Mouse (Mus musculus): ENCODE data around the gene Tsku. TPM values are rescaled to one million over a fixed set of nuclear protein-coding genes. Genes with fewer than 3 reads are reported as not detected.

Tsku gene
- polyA plus RNA-seq, 1 experiment: 1.7 TPM

- Histone ChIP-seq H3K27me3 (ENCODE audit: control insufficient read depth, insufficient read depth, low read length) (no peaks in the 10 kb centered on the region), H3K4me1 (ENCODE audit: control insufficient read depth, insufficient read depth, low read length) (no peaks in the 10 kb centered on the region; the same call in none of the 2 replicates), H3K27ac (ENCODE audit: insufficient read depth, low read length) (no peak overlapping the region), H3K4me3 (replicated peaks; ENCODE audit: insufficient read depth, low read depth, low read length) (no peak overlapping the region)
- TF ChIP-seq CTCF (IDR thresholded peaks at IDR 0.05; ENCODE audit: borderline replicate concordance, insufficient read depth, low read depth, low read length) (no peak), POLR2A (IDR thresholded peaks at IDR 0.05; ENCODE audit: borderline replicate concordance, insufficient read depth, low read length) (no peak)
- no peak for DNase-seq
- WGBS: 77% methylated on average over 3 of the region's 3 CpGs
Measured at GRCm38 (mm10) chr7:98331932-98332331, 29.2 kb downstream of the Tsku start.

DNA sequence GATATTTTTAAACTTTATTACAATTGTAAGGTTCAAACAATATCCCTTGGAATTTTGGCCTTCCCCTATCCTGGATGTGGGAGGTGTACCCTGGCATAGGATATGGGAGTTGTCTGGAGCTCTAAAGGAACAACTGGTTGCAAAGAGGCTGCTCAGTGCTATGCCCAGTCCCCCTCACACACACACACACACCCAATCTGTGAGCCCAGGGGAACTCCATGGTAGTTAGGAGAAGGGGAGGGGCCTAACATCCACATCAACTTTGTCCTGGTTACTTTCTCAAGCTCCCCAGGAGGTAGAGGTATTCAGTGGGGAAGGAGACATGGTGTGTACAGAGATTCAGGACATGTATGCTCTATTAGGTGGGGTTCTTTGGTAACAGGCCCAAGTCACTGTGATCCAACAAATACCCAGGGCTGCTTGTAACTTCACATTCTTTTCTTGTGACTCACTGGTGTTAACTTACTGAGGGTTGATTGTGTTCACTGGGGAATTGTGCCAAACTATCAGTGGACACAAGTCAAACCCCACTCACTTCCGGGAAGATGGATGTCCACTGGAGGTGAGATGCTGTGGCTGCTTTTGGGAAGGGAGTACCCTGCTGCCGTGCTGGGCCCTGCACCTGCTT lies 30.6 kb downstream of the Tsku start:
- TF ChIP-seq POLR2A (IDR thresholded peaks at IDR 0.05; ENCODE audit: borderline replicate concordance, insufficient read depth, low read length) (no peak), CTCF (IDR thresholded peaks at IDR 0.05; ENCODE audit: borderline replicate concordance, insufficient read depth, low read depth, low read length) (no peak)
- H3K27ac ChIP-seq (ENCODE audit: insufficient read depth, low read length): no peak overlapping the region
- WGBS: 35% methylated on average over 2 of the region's 2 CpGs
- DNase-seq: no peak
- H3K4me1 ChIP-seq (ENCODE audit: control insufficient read depth, insufficient read depth, low read length): no peaks in the 10 kb centered on the region; the same call in none of the 2 replicates
- H3K4me3 ChIP-seq (replicated peaks; ENCODE audit: insufficient read depth, low read depth, low read length): no peak overlapping the region
- no peaks in the 10 kb centered on the region for H3K27me3 ChIP-seq (ENCODE audit: control insufficient read depth, insufficient read depth, low read length)

- WGBS: 48% methylated on average over 7 of the region's 7 CpGs
- Histone ChIP-seq H3K4me3 (replicated peaks; ENCODE audit: insufficient read depth, low read depth, low read length) (no peak overlapping the region), H3K27ac (ENCODE audit: insufficient read depth, low read length) (no peak overlapping the region), H3K27me3 (ENCODE audit: control insufficient read depth, insufficient read depth, low read length) (no peaks in the 10 kb centered on the region), H3K4me1 (ENCODE audit: control insufficient read depth, insufficient read depth, low read length) (no peaks in the 10 kb centered on the region; the same call in none of the 2 replicates)
- no peak for DNase-seq
- no peak for TF ChIP-seq POLR2A (IDR thresholded peaks at IDR 0.05; ENCODE audit: borderline replicate concordance, insufficient read depth, low read length)
- no peak for TF ChIP-seq CTCF (IDR thresholded peaks at IDR 0.05; ENCODE audit: borderline replicate concordance, insufficient read depth, low read depth, low read length)
Measured at GRCm38 (mm10) chr7:98329651-98330374, 31.3 kb downstream of the Tsku start.

- Histone ChIP-seq H3K4me1 (ENCODE audit: control insufficient read depth, insufficient read depth, low read length) (peaks cover 4% of the 10 kb centered on the region), H3K27ac (ENCODE audit: insufficient read depth, low read length) (no peak overlapping the region), H3K4me3 (replicated peaks; ENCODE audit: insufficient read depth, low read depth, low read length) (no peak overlapping the region), H3K27me3 (ENCODE audit: control insufficient read depth, insufficient read depth, low read length) (no peaks in the 10 kb centered on the region)
- no peak for DNase-seq
- TF ChIP-seq POLR2A (IDR thresholded peaks at IDR 0.05; ENCODE audit: borderline replicate concordance, insufficient read depth, low read length): no peak
- TF ChIP-seq CTCF (IDR thresholded peaks at IDR 0.05; ENCODE audit: borderline replicate concordance, insufficient read depth, low read depth, low read length): no peak
- 62% methylated on average over 2 of the region's 2 CpGs for WGBS
Measured at GRCm38 (mm10) chr7:98328311-98328710, 32.8 kb downstream of the Tsku start.

GRCm38 (mm10) chr7:98326051-98326450 lies 35.1 kb downstream of the Tsku start:
- DNase-seq: no peak
- 68% methylated on average over 7 of the region's 7 CpGs for WGBS
- H3K27me3 ChIP-seq (ENCODE audit: control insufficient read depth, insufficient read depth, low read length): no peaks in the 10 kb centered on the region
- H3K4me1 ChIP-seq (ENCODE audit: control insufficient read depth, insufficient read depth, low read length): peaks cover 6% of the 10 kb centered on the region
- no peak overlapping the region for H3K4me3 ChIP-seq (replicated peaks; ENCODE audit: insufficient read depth, low read depth, low read length)
- no peak overlapping the region for H3K27ac ChIP-seq (ENCODE audit: insufficient read depth, low read length)
- TF ChIP-seq CTCF (IDR thresholded peaks at IDR 0.05; ENCODE audit: borderline replicate concordance, insufficient read depth, low read depth, low read length) (no peak), POLR2A (IDR thresholded peaks at IDR 0.05; ENCODE audit: borderline replicate concordance, insufficient read depth, low read length) (no peak)

GRCm38 (mm10) chr7:98324228-98324627 lies 36.9 kb downstream of the Tsku start:
- no peak for TF ChIP-seq POLR2A (IDR thresholded peaks at IDR 0.05; ENCODE audit: borderline replicate concordance, insufficient read depth, low read length)
- TF ChIP-seq CTCF (IDR thresholded peaks at IDR 0.05; ENCODE audit: borderline replicate concordance, insufficient read depth, low read depth, low read length): no peak
- Histone ChIP-seq H3K27me3 (ENCODE audit: control insufficient read depth, insufficient read depth, low read length) (no peaks in the 10 kb centered on the region), H3K27ac (ENCODE audit: insufficient read depth, low read length) (no peak overlapping the region), H3K4me1 (ENCODE audit: control insufficient read depth, insufficient read depth, low read length) (peaks cover 6% of the 10 kb centered on the region), H3K4me3 (replicated peaks; ENCODE audit: insufficient read depth, low read depth, low read length) (no peak overlapping the region)
- WGBS: 83% methylated on average over 1 of the region's 1 CpGs
- DNase-seq: no peak

- Histone ChIP-seq H3K4me1 (ENCODE audit: control insufficient read depth, insufficient read depth, low read length) (peaks cover 6% of the 10 kb centered on the region), H3K27me3 (ENCODE audit: control insufficient read depth, insufficient read depth, low read length) (no peaks in the 10 kb centered on the region), H3K27ac (ENCODE audit: insufficient read depth, low read length) (no peak overlapping the region), H3K4me3 (replicated peaks; ENCODE audit: insufficient read depth, low read depth, low read length) (no peak overlapping the region)
- no peak for DNase-seq
- WGBS: 41% methylated on average over 5 of the region's 5 CpGs
- no peak for TF ChIP-seq CTCF (IDR thresholded peaks at IDR 0.05; ENCODE audit: borderline replicate concordance, insufficient read depth, low read depth, low read length)
- TF ChIP-seq POLR2A (IDR thresholded peaks at IDR 0.05; ENCODE audit: borderline replicate concordance, insufficient read depth, low read length): no peak
Measured at GRCm38 (mm10) chr7:98323288-98324019, 37.7 kb downstream of the Tsku start.
